Mouse (Mus musculus) brain, embryonic 14.5 days (tissue): ENCODE measurements around the gene Tmem254a.
"Not testable (repeated sequence)": the region's sequence is repeated elsewhere in the genome, so short reads cannot be mapped to it uniquely, and the experiment has no call there.

Source experiments
- CTCF ChIP-seq: fragments of 200-500 bp; IDR thresholded peaks from 2 replicates; pipeline ENCODE4 v1.5.1; 2012; ENCODE audit warnings: inconsistent platforms, mild to moderate bottlenecking, moderate library complexity, borderline replicate concordance; ENCODE audit not compliant: insufficient read depth, insufficient read length; ENCODE audit errors: extremely low read depth
- POLR2A ChIP-seq: fragments of 200-500 bp; IDR thresholded peaks from 2 replicates; pipeline ENCODE4 v1.6.1; 2012; ENCODE audit warnings: mild to moderate bottlenecking, inconsistent platforms, borderline replicate concordance; ENCODE audit not compliant: poor library complexity, insufficient read depth, insufficient read length, severe bottlenecking; ENCODE audit errors: extremely low read depth

GRCm38 (mm10) chr14:25894566-25894965 lies 32.9 kb downstream of the Tmem254a start:
- not testable (repeated sequence) for TF ChIP-seq CTCF, POLR2A
